Mouse (Mus musculus) hindbrain, embryonic 10.5 days (tissue): ENCODE results near the gene Mrtfa. TPM values are rescaled to one million over a fixed set of nuclear protein-coding genes. Genes with fewer than 3 reads are reported as not detected.

Experiments
- DNase-seq: peaks from one replicate; pipeline ENCODE4 v3.0.0-alpha.2; 2017; ENCODE audit warnings: low spot score
- H3K27ac ChIP-seq: fragments of 300-500 bp; sonication (generic); 2 replicates; pipeline ENCODE4 v1.5.1; 2016; ENCODE audit warnings: mild to moderate bottlenecking, moderate library complexity
- H3K27me3 ChIP-seq: fragments of 300-500 bp; sonication (generic); 2 replicates; pipeline ENCODE4 v1.6.1; 2016; ENCODE audit warnings: mild to moderate bottlenecking; ENCODE audit not compliant: poor library complexity, insufficient read depth, severe bottlenecking
- H3K36me3 ChIP-seq: fragments of 300-500 bp; sonication (generic); 2 replicates; pipeline ENCODE4 v1.6.1; 2016; ENCODE audit warnings: mild to moderate bottlenecking, moderate library complexity
- H3K4me1 ChIP-seq: fragments of 300-500 bp; sonication (generic); replicated peaks from 2 replicates; pipeline ENCODE4 v1.6.1; 2016; ENCODE audit warnings: mild to moderate bottlenecking
- H3K4me3 ChIP-seq: fragments of 300-500 bp; sonication (generic); 2 replicates; pipeline ENCODE4 v1.5.1; 2016; ENCODE audit warnings: mild to moderate bottlenecking, moderate library complexity
- H3K9me3 ChIP-seq: fragments of 300-500 bp; sonication (generic); 2 replicates; pipeline ENCODE4 v1.6.1; 2016; ENCODE audit warnings: mild to moderate bottlenecking, moderate library complexity
- WGBS: fragments of 180-500 bp; shearing (Covaris S2); methylation state at CpG from one replicate; pipeline ENCODE4 v1.1.7; 2016; 5-methylcytosine and 5-hydroxymethylcytosine counted together
- polyA plus RNA-seq: library from polyadenylated mRNA; unstranded; fragments of >200 nt; fragmentation: Nextera tagmentation; extraction: Ambion mirVana; gene quantifications from 2 replicates; pipeline ENCODE4 v1.2.1, GENCODE M21; 2016

Mrtfa gene
- polyA plus RNA-seq, 1 experiment from 2014 or later, result 31.3 TPM

- DNase-seq, result no peak
- H3K27ac ChIP-seq, result no peak overlapping the region
- WGBS, result 63% methylated on average over 5 of the region's 5 CpGs
- H3K27me3 ChIP-seq, result no peaks in the 10 kb centered on the region
- H3K4me3 ChIP-seq, result no peak overlapping the region
- peaks cover 15% of the 10 kb centered on the region for H3K36me3 ChIP-seq
- H3K4me1 ChIP-seq, result peaks cover 15% of the 10 kb centered on the region
- H3K9me3 ChIP-seq, result no peaks in the 10 kb centered on the region
These were observed 216.2 kb downstream of the Mrtfa start for GRCm38 (mm10) chr15:80974311-80974710.

GRCm38 (mm10) chr15:80969371-80969770 lies 221.2 kb downstream of the Mrtfa start:
- no peak overlapping the region for H3K4me3 ChIP-seq
- H3K27me3 ChIP-seq, result no peaks in the 10 kb centered on the region
- H3K9me3 ChIP-seq, result no peaks in the 10 kb centered on the region
- peaks cover 59% of the 10 kb centered on the region for H3K36me3 ChIP-seq
- 97% methylated on average over 1 of the region's 1 CpGs for WGBS
- no peak overlapping the region for H3K27ac ChIP-seq
- H3K4me1 ChIP-seq, result no peaks in the 10 kb centered on the region
- no peak for DNase-seq

Other genes starting within 250 kb of the Mrtfa start
- 195 and 203 TPM in 2 replicates for gene Adsl, start 242.3 kb downstream of the Mrtfa start, polyA plus RNA-seq
- gene Sgsm3, start 213.0 kb downstream of the Mrtfa start, polyA plus RNA-seq, result 36.6 and 39.9 TPM in 2 replicates
- 0.14 and 0.22 TPM in 2 replicates for gene Mchr1, start 44.7 kb upstream of the Mrtfa start, polyA plus RNA-seq
- 87.1 and 93.7 TPM in 2 replicates for gene Slc25a17, start 170.1 kb upstream of the Mrtfa start, polyA plus RNA-seq
- gene St13, start 209.3 kb upstream of the Mrtfa start, polyA plus RNA-seq, result 172 and 202 TPM in 2 replicates
- 10.6 and 11.6 TPM in 2 replicates for gene Xpnpep3, start 209.4 kb upstream of the Mrtfa start, polyA plus RNA-seq
- gene Dnajb7, start 217.5 kb upstream of the Mrtfa start, polyA plus RNA-seq, result 2.3 and 2.8 TPM in 2 replicates